Mouse (Mus musculus) lung, adult 2 months (tissue): ENCODE measurements around the gene Grik3. TPM values are rescaled to one million over a fixed set of nuclear protein-coding genes. Genes with fewer than 3 reads are reported as not detected.

Experiments used
- DNase-seq: peaks from one replicate; pipeline ENCODE4 v3.0.0; 2022
- H3K4me1 ChIP-seq: fragments of 200-500 bp; 2 replicates; pipeline ENCODE4 v1.6.1; 2011; ENCODE audit warnings: low read length; ENCODE audit not compliant: control insufficient read depth, insufficient read depth
- H3K4me3 ChIP-seq: fragments of 200-500 bp; replicated peaks from 2 replicates; pipeline ENCODE3; 2011; ENCODE audit warnings: low read depth, mild to moderate bottlenecking, control low read depth, low read length; ENCODE audit errors: extremely low read depth
- CTCF ChIP-seq: fragments of 200-500 bp; IDR thresholded peaks from 2 replicates; pipeline ENCODE4 v1.5.1; 2011; ENCODE audit warnings: mild to moderate bottlenecking, low read length, control low read depth; ENCODE audit not compliant: insufficient read depth
- POLR2A ChIP-seq: fragments of 200-500 bp; IDR thresholded peaks from 2 replicates; pipeline ENCODE4 v1.6.1; 2011; ENCODE audit warnings: low read depth, mild to moderate bottlenecking, control low read depth, low read length, borderline replicate concordance; ENCODE audit errors: extremely low read depth
- WGBS: fragments of 180-500 bp; shearing (Covaris S2); methylation state at CpG from one replicate; pipeline ENCODE4 v1.1.7; 2018; 5-methylcytosine and 5-hydroxymethylcytosine counted together
- polyA plus RNA-seq: library from polyadenylated mRNA; depleted of rRNA; stranded (reverse); fragments of >200 nt; gene quantifications from 2 replicates; pipeline ENCODE4 v1.2.3, GENCODE M21; 2012

Gene Grik3
- polyA plus RNA-seq, 1 experiment, result 0.12 TPM

GRCm38 (mm10) chr4:125718429-125719140, 228.1 kb downstream of the Grik3 start:
- TF ChIP-seq CTCF (no peak), POLR2A (no peak)
- DNase-seq, result no peak
- Histone ChIP-seq H3K4me3 (no peak overlapping the region), H3K4me1 (no peaks in the 10 kb centered on the region)
- 35% methylated on average over 18 of the region's 18 CpGs for WGBS

DNA sequence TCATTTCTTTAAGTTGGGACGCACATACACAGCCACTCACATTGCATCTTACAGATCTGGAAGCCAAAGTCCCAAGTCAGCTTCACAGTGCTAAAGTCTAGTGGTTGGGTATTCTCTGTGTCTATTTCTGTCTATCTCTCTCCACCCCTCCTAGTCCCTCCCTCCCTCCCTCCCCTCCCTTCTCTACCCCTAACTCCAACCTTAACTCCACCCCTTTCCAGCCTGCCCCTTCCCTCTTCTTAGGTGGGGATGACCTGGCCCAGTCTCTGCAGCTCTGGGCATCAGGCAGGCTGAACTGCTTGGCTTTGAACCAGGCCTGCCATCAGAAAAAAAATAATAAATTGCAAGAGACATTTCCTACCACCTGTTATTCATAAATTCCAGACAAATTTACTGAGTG, 235.7 kb downstream of the Grik3 start:
- WGBS, result 94% methylated on average over 1 of the region's 1 CpGs

GRCm38 (mm10) chr4:125727030-125727429, 236.5 kb downstream of the Grik3 start:
- no peak for TF ChIP-seq POLR2A
- TF ChIP-seq CTCF, result no peak
- WGBS, result 35% methylated on average over 10 of the region's 10 CpGs
- DNase-seq, result no peak

More for the DNA sequence above, 235.7 kb downstream of the Grik3 start:
- Histone ChIP-seq H3K4me3 (no peak overlapping the region), H3K4me1 (no peaks in the 10 kb centered on the region)
- no peak for DNase-seq
- TF ChIP-seq CTCF, result no peak

DNA sequence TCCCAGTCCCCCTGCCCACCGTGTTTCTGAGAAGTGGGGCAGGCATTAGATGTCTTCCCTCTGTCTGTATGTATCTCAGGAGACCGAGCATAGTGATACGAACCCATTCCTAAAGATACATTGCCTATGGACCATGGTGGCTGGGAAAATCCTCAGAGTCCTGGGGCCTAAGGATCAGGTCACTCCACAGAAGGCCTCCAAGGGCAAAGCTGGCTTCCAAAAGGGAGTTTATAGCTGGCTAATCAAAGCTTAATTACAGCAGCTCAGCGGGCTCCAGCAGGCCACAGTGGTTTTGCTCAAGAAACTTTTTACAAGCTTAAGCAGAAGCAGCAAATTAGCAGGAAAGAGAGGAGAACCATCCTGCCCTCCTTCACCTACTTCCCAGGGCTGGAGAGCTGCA, 237.1 kb downstream of the Grik3 start:
- Histone ChIP-seq H3K4me3 (no peak overlapping the region), H3K4me1 (no peaks in the 10 kb centered on the region)
- no peak for TF ChIP-seq POLR2A
- TF ChIP-seq CTCF, result no peak
- WGBS, result 30% methylated on average over 4 of the region's 4 CpGs
- DNase-seq, result no peak

More at GRCm38 (mm10) chr4:125727030-125727429, 236.5 kb downstream of the Grik3 start:
- H3K4me1 ChIP-seq, result no peaks in the 10 kb centered on the region
- no peak overlapping the region for H3K4me3 ChIP-seq

GRCm38 (mm10) chr4:125728091-125728863, 237.8 kb downstream of the Grik3 start:
- DNase-seq, result no peak
- Histone ChIP-seq H3K4me1 (no peaks in the 10 kb centered on the region), H3K4me3 (no peak overlapping the region)
- TF ChIP-seq CTCF (no peak), POLR2A (no peak)
- WGBS, result 17% methylated on average over 15 of the region's 15 CpGs

DNA sequence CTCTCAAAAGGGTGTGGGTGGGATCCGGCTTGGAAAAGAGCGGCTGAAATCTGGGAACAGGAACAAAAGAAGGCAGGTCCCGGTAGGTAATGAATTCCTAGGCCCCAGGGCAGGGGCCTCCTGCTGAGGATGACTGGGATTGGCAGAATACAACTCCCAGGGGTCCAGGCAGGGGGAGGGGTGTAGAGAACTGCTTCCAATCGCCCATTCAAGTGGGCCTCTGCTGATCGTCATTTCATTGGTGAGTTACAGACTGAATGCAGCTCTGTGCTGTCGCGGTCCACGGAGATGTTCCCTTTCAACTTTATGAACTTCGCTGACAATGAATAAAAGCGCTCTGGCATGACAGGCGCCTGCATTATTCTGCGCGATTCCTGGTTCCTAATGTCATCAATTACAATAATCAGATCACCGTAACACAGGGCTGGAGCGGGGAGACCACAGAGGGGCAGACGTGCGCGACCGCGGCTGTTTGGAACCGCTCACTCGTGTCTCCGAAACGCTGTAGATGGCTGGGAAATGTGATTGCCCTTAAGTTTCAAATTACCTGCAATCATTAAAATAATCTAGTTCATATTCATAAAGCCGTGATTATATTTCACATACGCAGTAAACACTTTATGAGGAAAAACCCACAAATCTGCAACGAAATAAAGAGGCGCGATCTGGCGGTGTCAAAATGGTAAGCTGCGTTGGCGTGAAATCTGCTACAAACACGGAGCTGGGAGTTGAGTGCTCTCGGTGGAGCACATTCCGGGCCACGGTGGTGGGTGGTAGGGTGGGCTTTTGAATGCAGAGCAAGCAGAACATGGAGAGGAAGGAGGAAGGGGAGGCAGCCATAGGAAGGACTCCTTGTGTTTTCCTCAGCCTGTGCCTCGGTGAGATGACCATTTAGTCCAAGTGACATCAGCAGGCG, 239.1 kb downstream of the Grik3 start:
- no peak for DNase-seq
- Histone ChIP-seq H3K4me1 (no peaks in the 10 kb centered on the region), H3K4me3 (no peak overlapping the region)
- 7% methylated on average over 38 of the region's 38 CpGs for WGBS
- TF ChIP-seq POLR2A, result no peak

DNA sequence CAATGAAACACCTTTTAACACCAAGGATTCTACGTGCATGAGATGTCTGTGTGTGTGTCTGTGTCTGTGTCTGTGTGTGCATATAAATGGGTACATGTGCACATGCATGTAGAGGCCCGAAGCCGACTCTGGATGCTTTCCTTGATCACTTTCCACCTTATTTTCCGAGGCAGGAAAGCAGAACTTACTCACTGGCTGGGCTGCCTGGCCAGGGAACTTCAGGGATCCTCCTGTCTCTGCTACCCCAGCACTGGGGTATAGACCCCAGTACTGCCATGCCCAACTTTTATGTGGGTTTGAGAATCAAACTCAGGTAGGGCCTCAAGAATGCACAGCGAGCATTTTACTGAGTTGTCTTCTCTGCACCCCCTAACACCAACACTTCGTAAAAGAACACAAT, 240.3 kb downstream of the Grik3 start:
- WGBS, result 77% methylated on average over 6 of the region's 6 CpGs
- Histone ChIP-seq H3K4me1 (no peaks in the 10 kb centered on the region), H3K4me3 (no peak overlapping the region)
- TF ChIP-seq POLR2A (no peak), CTCF (no peak)
- DNase-seq, result no peak

- no peaks in the 10 kb centered on the region for H3K4me1 ChIP-seq
- DNase-seq, result no peak
- no peak overlapping the region for H3K4me3 ChIP-seq
- WGBS, result 70% methylated on average over 4 of the region's 4 CpGs
- TF ChIP-seq POLR2A, result no peak
- no peak for TF ChIP-seq CTCF
Measured at GRCm38 (mm10) chr4:125736783-125737182, 246.3 kb downstream of the Grik3 start.

GRCm38 (mm10) chr4:125738825-125739224, 248.3 kb downstream of the Grik3 start:
- 74% methylated on average over 4 of the region's 4 CpGs for WGBS
- no peak for TF ChIP-seq POLR2A
- TF ChIP-seq CTCF, result no peak
- no peak for DNase-seq
- no peak overlapping the region for H3K4me3 ChIP-seq
- H3K4me1 ChIP-seq, result no peaks in the 10 kb centered on the region
